Mouse (Mus musculus) liver, adult 2 months (tissue): ENCODE data around the gene Perm1.

Experiments used
- CTCF ChIP-seq: fragments of 200-500 bp; IDR thresholded peaks from 2 replicates; pipeline ENCODE4 v1.5.1; 2011; ENCODE audit warnings: low read depth, low read length, control low read depth
- POLR2A ChIP-seq: fragments of 200-500 bp; IDR thresholded peaks from 2 replicates; pipeline ENCODE4 v1.6.1; 2011; ENCODE audit warnings: low read length, control low read depth; ENCODE audit not compliant: insufficient read depth; ENCODE audit errors: extremely low read depth

- TF ChIP-seq POLR2A: no peak
- no peak for TF ChIP-seq CTCF
Observed at GRCm38 (mm10) chr4:156228393-156229024, 12.8 kb downstream of the Perm1 start.
